Mouse (Mus musculus) G1E (cell line): Measurements from ENCODE around the gene Slc34a3.

Experiments used
- CTCF ChIP-seq: IDR thresholded peaks from 2 replicates; pipeline ENCODE4 v1.5.1; 2012; ENCODE audit warnings: low read depth, low read length, inconsistent platforms, mixed read lengths
- GATA1 ChIP-seq: IDR thresholded peaks from 2 replicates; pipeline ENCODE4 v1.6.1; 2012; ENCODE audit warnings: borderline replicate concordance, low read length, inconsistent platforms, mixed read lengths
- GATA2 ChIP-seq: IDR thresholded peaks from 2 replicates; pipeline ENCODE4 v1.6.1; 2012; ENCODE audit warnings: low read depth, low read length, inconsistent platforms, borderline replicate concordance
- POLR2AphosphoS5 ChIP-seq: IDR thresholded peaks from 2 replicates; pipeline ENCODE4 v1.6.1; 2012; ENCODE audit warnings: low read depth, low read length, inconsistent platforms; ENCODE audit not compliant: insufficient replicate concordance
- TAL1 ChIP-seq: conservative IDR thresholded peaks from 2 replicates; pipeline ENCODE4 v1.6.1; 2012; ENCODE audit warnings: low read depth, low read length, inconsistent platforms, mixed read lengths

- TF ChIP-seq CTCF (no peak), GATA1 (no peak), GATA2 (no peak), POLR2AphosphoS5 (no peak), TAL1 (no peak)
These were observed 50.8 kb downstream of the Slc34a3 start for GRCm38 (mm10) chr2:25183336-25183735.
